Comparison of ENCODE assay signal across 9 mouse cellular contexts in the genomic region with DNA sequence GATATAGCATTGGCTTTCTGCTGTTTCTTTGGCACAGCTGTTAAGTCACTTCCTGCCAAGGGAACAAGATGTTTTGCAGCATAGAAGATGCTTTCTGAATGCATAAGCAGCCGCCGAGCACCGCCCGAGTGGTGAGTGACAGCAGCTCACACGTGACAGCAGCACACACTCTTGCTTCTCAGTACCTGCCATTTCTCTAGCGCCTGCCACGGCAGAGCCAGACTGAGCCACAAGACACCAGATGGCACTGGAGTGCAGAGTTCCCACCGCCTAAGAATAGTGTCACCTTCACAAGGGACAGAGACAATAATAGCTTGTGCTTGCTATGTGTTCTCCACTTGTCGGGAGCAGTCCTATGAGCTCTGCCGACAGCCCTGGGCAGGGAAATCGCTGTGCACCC. TPM values are rescaled to one million over a fixed set of nuclear protein-coding genes. Genes with fewer than 3 reads are reported as not detected.
A peak's percentile ranks its signal among the peaks of the same experiment; 100 is the strongest.
DNase-seq lines count a peak whose midpoint lies in the region; ATAC-seq lines count a peak whose summit lies in the region.
"Had no signal": no experiment of that assay in that cellular context is flagged by ENCODE, and none has a peak within 500 bp of the region (broad histone marks: within the 10 kb centered on the region; RNA-seq: fewer than 3 reads in every experiment).

No protein-coding gene starts in this region.

- ATAC-seq in hindbrain, embryonic 11.5 days (ENCODE audit: low FRiP score) = peak; percentile 66
- ATAC-seq in cerebellum, adult (ENCODE audit: insufficient number of reproducible peaks, low FRiP score, low TSS enrichment) = peak; percentile 96

- 46% methylated on average over 11 of the region's 11 CpGs for WGBS in hindbrain, embryonic 11.5 days
- WGBS in hindbrain, embryonic 10.5 days = 52% methylated on average over 11 of the region's 11 CpGs

- H3K4me2 ChIP-seq in hindbrain, embryonic 11.5 days (replicated peaks; ENCODE audit: low read depth, low read length) = no peak overlapping the region
- H3K4me2 ChIP-seq: embryonic facial prominence, embryonic 13.5 days had no signal

- H3K27ac ChIP-seq in hindbrain, embryonic 11.5 days (ENCODE audit: low read depth, low read length) = no peak overlapping the region
- no peak overlapping the region for H3K27ac ChIP-seq in hindbrain, embryonic 10.5 days
- H3K27ac ChIP-seq: embryonic facial prominence, embryonic 13.5 days had no signal

- no peaks in the 10 kb centered on the region for H3K9me3 ChIP-seq in hindbrain, embryonic 11.5 days (ENCODE audit: control insufficient read depth, low read length)
- H3K9me3 ChIP-seq in hindbrain, embryonic 10.5 days = no peaks in the 10 kb centered on the region
- H3K9me3 ChIP-seq: embryonic facial prominence, embryonic 13.5 days had no signal

- H3K27me3 ChIP-seq in hindbrain, embryonic 11.5 days (ENCODE audit: control insufficient read depth, insufficient read depth, low read length) = no peaks in the 10 kb centered on the region
- no peaks in the 10 kb centered on the region for H3K27me3 ChIP-seq in hindbrain, embryonic 10.5 days (ENCODE audit: insufficient read depth, poor library complexity, severe bottlenecking)
- H3K27me3 ChIP-seq: embryonic facial prominence, embryonic 13.5 days had no signal

- H3K4me1 ChIP-seq in hindbrain, embryonic 11.5 days (replicated peaks; ENCODE audit: control insufficient read depth, insufficient read depth, low read length) = no peaks in the 10 kb centered on the region
- H3K4me1 ChIP-seq in hindbrain, embryonic 10.5 days (replicated peaks) = peaks cover 14% of the 10 kb centered on the region; the same call in 1 of the 2 replicates

- no peak overlapping the region for H3K9ac ChIP-seq in hindbrain, embryonic 11.5 days (ENCODE audit: low read depth, low read length)
- H3K9ac ChIP-seq: embryonic facial prominence, embryonic 13.5 days had no signal

- no peak for DNase-seq in hindbrain, embryonic 11.5 days (ENCODE audit: low spot score)
- DNase-seq in hindbrain, embryonic 10.5 days (ENCODE audit: low spot score) = no peak
- DNase-seq in frontal cortex, postnatal 25 days (ENCODE audit: low spot score in 2 of 2) = peak; percentile 48 to 54
- DNase-seq in left cerebral cortex, adult 11 months (ENCODE audit: low spot score) = peak; percentile 78
- peak; percentile 78 to 91 for DNase-seq in right cerebral cortex, postnatal 10 days (ENCODE audit: low spot score in 2 of 2)
- DNase-seq in c-Kit-positive CD71-positive TER-119-positive erythroid progenitor cells, embryonic 14.5 days (ENCODE audit: low spot score) = no peak
- no peak for DNase-seq in yolk sac, embryonic 10.5 days (ENCODE audit: low spot score)

- H3K36me3 ChIP-seq in hindbrain, embryonic 11.5 days (ENCODE audit: control insufficient read depth, insufficient read depth, low read length) = no peaks in the 10 kb centered on the region
- no peaks in the 10 kb centered on the region for H3K36me3 ChIP-seq in hindbrain, embryonic 10.5 days
- H3K36me3 ChIP-seq: embryonic facial prominence, embryonic 13.5 days had no signal

- no peak overlapping the region for H3K4me3 ChIP-seq in hindbrain, embryonic 11.5 days (ENCODE audit: low read depth, low read length)
- no peak overlapping the region for H3K4me3 ChIP-seq in hindbrain, embryonic 10.5 days
- H3K4me3 ChIP-seq: embryonic facial prominence, embryonic 13.5 days had no signal

RNA-seq across cellular contexts. Expression of gene Kcnc4, which starts 23.9 kb away (rescaled TPM):
- 0.22 and 0.25 TPM in 2 replicates for polyA plus RNA-seq in hindbrain, embryonic 11.5 days (2014; fragmentation: Nextera tagmentation; extraction: Ambion mirVana)
- polyA plus RNA-seq in hindbrain, embryonic 10.5 days (2016; fragmentation: Nextera tagmentation; extraction: Ambion mirVana) = 0.09 and 0.17 TPM in 2 replicates

RNA-seq across cellular contexts. Expression of gene Slc6a17, which starts 34.5 kb away (rescaled TPM):
- polyA plus RNA-seq in hindbrain, embryonic 11.5 days (2014; fragmentation: Nextera tagmentation; extraction: Ambion mirVana) = 1.9 and 3.5 TPM in 2 replicates
- polyA plus RNA-seq in hindbrain, embryonic 10.5 days (2016; fragmentation: Nextera tagmentation; extraction: Ambion mirVana) = 2.7 and 3.2 TPM in 2 replicates

Comparison
In these comparisons a context has a peak if more than half of its experiments do, and no peak if none do; other contexts are left out.
1. DNase-seq: peak in frontal cortex, postnatal 25 days (2 of 2), left cerebral cortex, adult 11 months (single experiment) and right cerebral cortex, postnatal 10 days (2 of 2); none in hindbrain, embryonic 11.5 days (single experiment), hindbrain, embryonic 10.5 days (single experiment), c-Kit-positive CD71-positive TER-119-positive erythroid progenitor cells, embryonic 14.5 days (single experiment) and yolk sac, embryonic 10.5 days (single experiment).